Mouse (Mus musculus): ENCODE results near the gene Yod1. TPM values are rescaled to one million over a fixed set of nuclear protein-coding genes. Genes with fewer than 3 reads are reported as not detected.

The Yod1 gene
- polyA plus RNA-seq, 1 experiment from 2014 or later = 11.5 TPM

GRCm38 (mm10) chr1:130716218-130716512, 962 bp upstream of the Yod1 start:
- DNase-seq (ENCODE audit: extremely low spot score, low spot score) = no peak
- WGBS = 2% methylated on average over 3 of the region's 3 CpGs
- peak overlapping the region; percentile 92 for H3K27ac ChIP-seq

GRCm38 (mm10) chr1:130716513-130717290, 425 bp upstream of the Yod1 start:
- no peaks in the 10 kb centered on the region for H3K9me3 ChIP-seq
- DNase-seq (ENCODE audit: extremely low spot score, low spot score) = peak; percentile 35
- WGBS = under 1% methylated on average over 42 of the region's 42 CpGs

More at GRCm38 (mm10) chr1:130716218-130716512, 962 bp upstream of the Yod1 start:
- H3K4me1 ChIP-seq = peaks cover 30% of the 10 kb centered on the region
- H3K4me3 ChIP-seq = peak overlapping the region; percentile 79
- no peaks in the 10 kb centered on the region for H3K9me3 ChIP-seq
- H3K36me3 ChIP-seq (replicated peaks) = peaks cover 20% of the 10 kb centered on the region
- H3K27me3 ChIP-seq (ENCODE audit: poor library complexity, severe bottlenecking) = peaks cover 19% of the 10 kb centered on the region

GRCm38 (mm10) chr1:130724206-130724605, 7.1 kb downstream of the Yod1 start:
- WGBS = 92% methylated on average over 5 of the region's 5 CpGs
- Histone ChIP-seq H3K4me1 (no peaks in the 10 kb centered on the region; the same call in 1 of the 2 replicates), H3K36me3 (replicated peaks) (peaks cover 28% of the 10 kb centered on the region), H3K27me3 (ENCODE audit: poor library complexity, severe bottlenecking) (no peaks in the 10 kb centered on the region), H3K4me3 (no peak overlapping the region), H3K27ac (no peak overlapping the region), H3K9me3 (no peaks in the 10 kb centered on the region)
- no peak for DNase-seq (ENCODE audit: extremely low spot score, low spot score)

More at GRCm38 (mm10) chr1:130716513-130717290, 425 bp upstream of the Yod1 start:
- H3K36me3 ChIP-seq (replicated peaks) = peaks cover 20% of the 10 kb centered on the region
- H3K27me3 ChIP-seq (ENCODE audit: poor library complexity, severe bottlenecking) = peaks cover 19% of the 10 kb centered on the region
- H3K27ac ChIP-seq = peak overlapping the region; percentile 92
- H3K4me1 ChIP-seq = peaks cover 30% of the 10 kb centered on the region
- peak overlapping the region; percentile 79 for H3K4me3 ChIP-seq

GRCm38 (mm10) chr1:130726396-130726795, 9.3 kb downstream of the Yod1 start:
- 92% methylated on average over 2 of the region's 2 CpGs for WGBS
- Histone ChIP-seq H3K9me3 (no peaks in the 10 kb centered on the region), H3K4me3 (no peak overlapping the region), H3K36me3 (replicated peaks) (peaks cover 14% of the 10 kb centered on the region; the same call in 1 of the 2 replicates), H3K4me1 (peaks cover 4% of the 10 kb centered on the region), H3K27me3 (ENCODE audit: poor library complexity, severe bottlenecking) (no peaks in the 10 kb centered on the region), H3K27ac (no peak overlapping the region)
- DNase-seq (ENCODE audit: extremely low spot score, low spot score) = no peak

GRCm38 (mm10) chr1:130728070-130728469, 10.9 kb downstream of the Yod1 start:
- 67% methylated on average over 1 of the region's 1 CpGs for WGBS
- Histone ChIP-seq H3K36me3 (replicated peaks) (peaks cover 10% of the 10 kb centered on the region; the same call in 1 of the 2 replicates), H3K27me3 (ENCODE audit: poor library complexity, severe bottlenecking) (no peaks in the 10 kb centered on the region), H3K9me3 (no peaks in the 10 kb centered on the region), H3K27ac (no peak overlapping the region), H3K4me1 (peaks cover 13% of the 10 kb centered on the region), H3K4me3 (no peak overlapping the region)
- no peak for DNase-seq (ENCODE audit: extremely low spot score, low spot score)

GRCm38 (mm10) chr1:130728708-130729107, 11.6 kb downstream of the Yod1 start:
- Histone ChIP-seq H3K27ac (no peak overlapping the region), H3K27me3 (ENCODE audit: poor library complexity, severe bottlenecking) (no peaks in the 10 kb centered on the region), H3K9me3 (no peaks in the 10 kb centered on the region), H3K4me3 (no peak overlapping the region), H3K36me3 (replicated peaks) (peaks cover 5% of the 10 kb centered on the region; the same call in 1 of the 2 replicates), H3K4me1 (peaks cover 13% of the 10 kb centered on the region)
- 88% methylated on average over 3 of the region's 3 CpGs for WGBS
- DNase-seq (ENCODE audit: extremely low spot score, low spot score) = no peak

- Histone ChIP-seq H3K27ac (no peak within 1 kb of the TSS), H3K4me3 (no peak within 1 kb of the TSS), H3K4me1 (peaks cover 13% of the 10 kb centered on the region), H3K9me3 (no peaks in the 10 kb centered on the region), H3K36me3 (replicated peaks) (peaks cover 2% of the 10 kb centered on the region; the same call in 1 of the 2 replicates), H3K27me3 (ENCODE audit: poor library complexity, severe bottlenecking) (no peaks in the 10 kb centered on the region)
- 90% methylated on average over 2 of the region's 2 CpGs for WGBS
- DNase-seq (ENCODE audit: extremely low spot score, low spot score) = no peak
Observed at GRCm38 (mm10) chr1:130729153-130729552, 12.0 kb downstream of the Yod1 start, which contains the start of gene Pfkfb2. Gene Pfkfb2 (minus strand): TSS chr1:130729253.

- 5% methylated on average over 10 of the region's 10 CpGs for WGBS
Observed at GRCm38 (mm10) chr1:130731741-130732337, 14.7 kb downstream of the Yod1 start, which contains the start of gene AA986860. Gene AA986860 (plus strand): TSS chr1:130731976.

GRCm38 (mm10) chr1:130732706-130733658, 15.9 kb downstream of the Yod1 start:
- Histone ChIP-seq H3K27me3 (ENCODE audit: poor library complexity, severe bottlenecking) (no peaks in the 10 kb centered on the region), H3K4me1 (peaks cover 20% of the 10 kb centered on the region), H3K36me3 (replicated peaks) (no peaks in the 10 kb centered on the region), H3K4me3 (no peak overlapping the region), H3K9me3 (no peaks in the 10 kb centered on the region), H3K27ac (no peak overlapping the region)
- 88% methylated on average over 13 of the region's 13 CpGs for WGBS
- no peak for DNase-seq (ENCODE audit: extremely low spot score, low spot score)

More at GRCm38 (mm10) chr1:130731741-130732337, 14.7 kb downstream of the Yod1 start, which contains the start of gene AA986860:
- no peaks in the 10 kb centered on the region for H3K27me3 ChIP-seq (ENCODE audit: poor library complexity, severe bottlenecking)
- no peaks in the 10 kb centered on the region for H3K9me3 ChIP-seq
- H3K36me3 ChIP-seq (replicated peaks) = no peaks in the 10 kb centered on the region
- H3K4me3 ChIP-seq = peak within 1 kb of the TSS; percentile 36
- H3K4me1 ChIP-seq = peaks cover 13% of the 10 kb centered on the region
- no peak within 1 kb of the TSS for H3K27ac ChIP-seq
- peak; percentile 46 for DNase-seq (ENCODE audit: extremely low spot score, low spot score)

- no peaks in the 10 kb centered on the region for H3K9me3 ChIP-seq
- H3K36me3 ChIP-seq (replicated peaks) = no peaks in the 10 kb centered on the region
- H3K27me3 ChIP-seq (ENCODE audit: poor library complexity, severe bottlenecking) = no peaks in the 10 kb centered on the region
- WGBS = 93% methylated on average over 4 of the region's 4 CpGs
- H3K27ac ChIP-seq = no peak overlapping the region
- H3K4me3 ChIP-seq = no peak overlapping the region
- H3K4me1 ChIP-seq = peaks cover 20% of the 10 kb centered on the region
- DNase-seq (ENCODE audit: extremely low spot score, low spot score) = no peak
Observed at GRCm38 (mm10) chr1:130733671-130734070, 16.5 kb downstream of the Yod1 start.

- 75% methylated on average over 5 of the region's 5 CpGs for WGBS
- H3K4me3 ChIP-seq = no peak overlapping the region
- no peaks in the 10 kb centered on the region for H3K9me3 ChIP-seq
- H3K4me1 ChIP-seq = peaks cover 20% of the 10 kb centered on the region
- DNase-seq (ENCODE audit: extremely low spot score, low spot score) = no peak
- no peak overlapping the region for H3K27ac ChIP-seq
- H3K36me3 ChIP-seq (replicated peaks) = no peaks in the 10 kb centered on the region
- no peaks in the 10 kb centered on the region for H3K27me3 ChIP-seq (ENCODE audit: poor library complexity, severe bottlenecking)
Observed at GRCm38 (mm10) chr1:130734452-130734851, 17.3 kb downstream of the Yod1 start.

GRCm38 (mm10) chr1:130734852-130735251, 17.7 kb downstream of the Yod1 start:
- DNase-seq (ENCODE audit: extremely low spot score, low spot score) = no peak
- Histone ChIP-seq H3K27me3 (ENCODE audit: poor library complexity, severe bottlenecking) (no peaks in the 10 kb centered on the region), H3K9me3 (no peaks in the 10 kb centered on the region), H3K36me3 (replicated peaks) (no peaks in the 10 kb centered on the region), H3K4me3 (no peak overlapping the region), H3K4me1 (peaks cover 20% of the 10 kb centered on the region), H3K27ac (no peak overlapping the region)
- WGBS = 76% methylated on average over 8 of the region's 8 CpGs

Data from forebrain, embryonic 10.5 days (tissue).